Mouse (Mus musculus): ENCODE measurements at regions not wholly inside any gene's neighbourhood (a gene's known extent, or its start where the extent isn't known, plus 50 kb on each side); places are given as distances from the start of the nearest gene placed in this dataset.

DNA sequence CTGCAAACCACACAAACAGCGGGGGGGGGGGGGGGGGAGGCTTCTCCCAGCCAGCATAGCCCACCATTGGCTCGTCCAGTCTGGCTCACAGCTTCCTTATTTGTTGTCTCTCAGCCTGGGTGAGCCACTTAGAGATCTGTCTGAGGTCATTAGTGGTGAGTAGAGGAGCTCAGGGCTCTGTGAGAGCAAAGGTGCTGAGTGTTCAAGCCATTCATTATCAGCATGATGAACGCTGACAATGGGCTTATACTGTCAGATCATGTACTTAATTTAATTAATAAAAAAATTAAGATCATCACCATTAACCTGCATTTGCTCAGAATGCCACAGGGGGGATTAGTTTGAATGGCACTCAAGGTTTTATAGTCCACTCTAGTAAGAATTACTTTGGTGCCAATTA lies 98.5 kb downstream of the Gm12689 start:
- no peak for TF ChIP-seq CTCF (IDR thresholded peaks at IDR 0.05; ENCODE audit: control insufficient read depth, insufficient read depth, insufficient read length)
- TF ChIP-seq USF1 (IDR thresholded peaks at IDR 0.05; ENCODE audit: low read depth), result no peak
